Mouse (Mus musculus): ENCODE measurements around the gene Get4. TPM values are rescaled to one million over a fixed set of nuclear protein-coding genes. Genes with fewer than 3 reads are reported as not detected.
A peak's percentile ranks its signal among the peaks of the same experiment; 100 is the strongest.

The Get4 gene
- total RNA-seq, 2 experiments from 2014 or later: 12.4 to 14.4 TPM

DNA sequence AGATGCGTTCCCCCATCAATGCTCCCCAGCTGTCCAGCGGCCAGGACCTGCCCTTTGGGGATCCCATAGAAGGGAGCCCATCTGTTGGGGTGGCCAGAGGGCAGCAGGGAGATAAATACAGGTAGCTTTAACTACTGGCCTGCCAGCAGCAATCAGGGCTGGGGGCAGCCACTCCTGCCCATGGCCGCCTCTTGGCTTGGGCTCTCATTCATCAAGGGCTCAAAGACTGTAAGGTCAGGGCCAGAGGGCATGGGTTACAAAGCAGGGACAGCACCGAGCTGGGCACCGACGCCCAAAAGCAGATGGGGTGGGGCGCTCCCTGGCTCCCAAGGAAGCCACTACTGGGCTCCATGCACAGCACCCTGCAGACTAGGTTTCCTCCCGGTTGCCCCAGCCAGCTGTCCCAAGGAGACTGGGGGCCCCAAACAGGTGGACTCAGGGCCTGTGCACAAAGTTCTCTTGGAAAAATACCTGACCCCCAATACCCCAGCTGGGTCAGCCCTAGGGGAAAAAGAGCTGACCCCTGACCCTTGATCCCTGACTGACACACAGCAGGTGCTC, 19.9 kb downstream of the Get4 start:
- ATAC-seq (replicated peaks; ENCODE audit: low FRiP score, poor library complexity, severe bottlenecking): no peak

GRCm38 (mm10) chr5:139277287-139277686, 25.2 kb downstream of the Get4 start:
- ATAC-seq (replicated peaks; ENCODE audit: low FRiP score, poor library complexity, severe bottlenecking): no peak

GRCm38 (mm10) chr5:139281373-139282112, 29.4 kb downstream of the Get4 start:
- no peak for ATAC-seq (replicated peaks; ENCODE audit: low FRiP score, poor library complexity, severe bottlenecking)

GRCm38 (mm10) chr5:139282191-139282590, 30.1 kb downstream of the Get4 start:
- peak; percentile 81 for ATAC-seq (replicated peaks; ENCODE audit: low FRiP score, poor library complexity, severe bottlenecking)

GRCm38 (mm10) chr5:139283460-139284180, 31.5 kb downstream of the Get4 start:
- ATAC-seq (replicated peaks; ENCODE audit: low FRiP score, poor library complexity, severe bottlenecking): no peak

DNA sequence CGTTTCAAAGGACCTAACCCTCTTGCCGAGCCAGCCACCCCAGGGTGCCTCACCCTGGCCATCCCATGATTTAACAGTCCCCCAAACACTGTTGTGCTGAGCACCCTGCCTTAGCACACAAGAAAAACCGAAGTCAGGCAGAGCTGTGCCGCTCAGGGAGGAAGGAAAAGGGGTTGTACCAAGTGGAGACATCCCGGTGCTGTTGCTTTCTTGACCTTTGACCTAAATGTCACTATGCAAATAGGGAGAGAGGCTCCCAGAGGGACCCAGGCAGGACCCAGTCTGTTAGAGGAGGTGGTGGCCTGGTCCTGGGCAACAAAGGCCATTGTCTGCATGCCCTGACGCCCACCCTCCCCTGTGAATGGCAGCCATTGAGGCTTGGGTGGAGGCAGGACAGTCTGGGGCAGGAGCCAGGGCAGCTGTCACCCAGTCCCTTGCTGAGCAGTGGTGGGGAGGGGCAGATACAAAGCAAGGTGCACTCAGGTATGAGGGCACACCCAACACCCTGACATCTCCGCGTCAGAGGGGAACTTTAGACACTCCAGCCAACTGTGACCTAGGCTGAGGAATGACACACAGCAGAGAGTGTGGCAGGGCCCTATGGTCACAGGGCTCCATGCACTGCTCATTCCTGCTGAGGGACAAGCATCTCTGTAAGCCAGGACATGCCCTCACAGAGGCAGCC, 33.4 kb downstream of the Get4 start:
- ATAC-seq (replicated peaks; ENCODE audit: low FRiP score, poor library complexity, severe bottlenecking): no peak

- no peak for ATAC-seq (replicated peaks; ENCODE audit: low FRiP score, poor library complexity, severe bottlenecking)
These were observed 34.2 kb downstream of the Get4 start for GRCm38 (mm10) chr5:139286142-139286941.

GRCm38 (mm10) chr5:139287099-139287498, 35.0 kb downstream of the Get4 start:
- no peak for ATAC-seq (replicated peaks; ENCODE audit: low FRiP score, poor library complexity, severe bottlenecking)

DNA sequence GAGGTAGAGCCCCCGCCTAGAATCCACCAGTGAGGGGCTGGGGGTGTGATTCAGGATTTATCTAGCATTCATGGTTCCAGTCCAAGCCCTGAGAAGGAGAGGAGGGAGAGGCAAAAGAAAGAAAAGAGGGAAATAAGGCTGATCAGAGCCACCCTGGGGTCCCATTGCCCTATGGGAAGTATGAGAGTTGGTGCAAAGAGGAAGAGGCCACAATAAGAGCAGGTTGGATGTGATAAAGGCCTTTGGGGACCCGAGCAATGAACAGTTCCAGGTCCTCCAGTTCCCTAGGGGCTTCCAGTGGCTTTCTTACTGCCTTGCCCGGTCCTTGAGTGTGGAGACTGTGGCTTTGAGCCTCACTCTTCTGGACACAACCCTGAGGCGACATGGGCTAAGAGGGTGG, 35.7 kb downstream of the Get4 start:
- no peak for ATAC-seq (replicated peaks; ENCODE audit: low FRiP score, poor library complexity, severe bottlenecking)

DNA sequence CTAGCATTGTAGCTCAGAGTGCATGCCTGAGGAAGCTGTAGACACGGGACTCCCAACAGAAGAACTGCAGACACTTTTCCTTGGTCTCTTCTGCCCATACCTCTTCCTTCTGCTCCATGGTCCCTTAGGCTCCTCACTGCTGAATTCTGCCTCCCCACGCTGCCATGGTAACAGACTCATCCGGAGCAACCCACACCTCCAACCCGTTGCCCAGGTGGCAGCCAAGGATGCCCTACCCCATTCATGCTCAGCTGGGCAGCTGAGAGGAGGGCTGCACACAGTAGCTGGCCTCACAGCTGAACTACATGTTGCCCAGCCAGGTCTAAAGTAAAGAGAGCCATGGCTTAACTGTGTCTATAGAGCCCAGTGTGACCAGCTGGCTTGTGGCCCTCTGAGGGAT, 36.5 kb downstream of the Get4 start:
- no peak for ATAC-seq (replicated peaks; ENCODE audit: low FRiP score, poor library complexity, severe bottlenecking)

- no peak for ATAC-seq (replicated peaks; ENCODE audit: low FRiP score, poor library complexity, severe bottlenecking)
These were observed 38.5 kb downstream of the Get4 start for GRCm38 (mm10) chr5:139290467-139291259.

GRCm38 (mm10) chr5:139291811-139292560, 39.9 kb downstream of the Get4 start:
- ATAC-seq (replicated peaks; ENCODE audit: low FRiP score, poor library complexity, severe bottlenecking): no peak

- no peak for ATAC-seq (replicated peaks; ENCODE audit: low FRiP score, poor library complexity, severe bottlenecking)
These were observed 42.0 kb downstream of the Get4 start for GRCm38 (mm10) chr5:139294089-139294488.

- no peak for ATAC-seq (replicated peaks; ENCODE audit: low FRiP score, poor library complexity, severe bottlenecking)
These were observed 45.0 kb downstream of the Get4 start for GRCm38 (mm10) chr5:139297092-139297491.

GRCm38 (mm10) chr5:139297745-139298144, 45.6 kb downstream of the Get4 start:
- ATAC-seq (replicated peaks; ENCODE audit: low FRiP score, poor library complexity, severe bottlenecking): no peak

DNA sequence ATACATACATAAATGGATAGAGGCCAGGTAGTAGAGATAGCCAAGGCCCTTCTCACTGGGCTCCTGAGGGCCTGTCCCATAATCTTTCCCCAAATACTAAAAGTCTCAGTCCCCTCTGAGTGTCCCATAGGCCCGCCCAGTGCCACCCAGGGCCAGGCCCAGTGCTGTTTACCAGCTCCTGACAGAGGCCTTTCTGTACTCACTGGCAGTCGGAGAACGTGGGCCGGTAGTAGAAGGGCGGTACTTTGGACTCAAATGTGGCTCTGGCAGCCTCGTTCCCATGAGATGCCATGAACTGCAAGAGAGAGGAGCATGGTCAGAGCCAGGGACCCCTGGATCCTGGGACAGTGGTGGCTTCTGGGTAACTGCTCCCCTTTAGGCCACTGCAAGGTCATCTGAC, 50.0 kb downstream of the Get4 start:
- ATAC-seq (replicated peaks; ENCODE audit: low FRiP score, poor library complexity, severe bottlenecking): no peak

DNA sequence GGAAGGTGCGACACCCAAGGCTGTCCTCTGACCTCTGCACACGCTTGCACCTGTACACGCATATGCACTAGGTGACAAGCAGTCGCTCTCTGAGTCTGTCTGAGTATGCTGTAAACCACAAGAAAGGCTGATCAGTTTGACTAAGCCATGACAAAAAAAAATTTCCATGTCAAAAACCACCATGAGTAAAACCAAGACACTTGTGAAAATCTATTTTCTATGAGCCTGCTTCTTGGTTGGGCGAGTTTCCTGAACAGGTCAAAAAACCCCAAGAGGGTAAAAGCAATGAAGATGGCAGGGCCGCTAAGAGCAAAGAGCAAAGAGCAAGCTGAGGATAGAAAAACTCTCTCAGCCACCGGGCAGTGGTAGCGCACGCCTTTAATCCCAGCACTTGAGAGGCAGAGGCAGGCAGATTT, 51.5 kb downstream of the Get4 start:
- no peak for ATAC-seq (replicated peaks; ENCODE audit: low FRiP score, poor library complexity, severe bottlenecking)

- ATAC-seq (replicated peaks; ENCODE audit: low FRiP score, poor library complexity, severe bottlenecking): no peak
These were observed 57.8 kb downstream of the Get4 start for GRCm38 (mm10) chr5:139309946-139310345.
